Mouse (Mus musculus) testis, adult 2 months (tissue): ENCODE data around the gene March11.

Experiments used
- CTCF ChIP-seq: fragments of 200-500 bp; IDR thresholded peaks from 2 replicates; pipeline ENCODE4 v1.5.1; 2012; ENCODE audit warnings: low read depth, mild to moderate bottlenecking, inconsistent platforms, low read length, moderate library complexity; ENCODE audit not compliant: control insufficient read depth, insufficient read depth, insufficient replicate concordance
- POLR2A ChIP-seq: fragments of 200-500 bp; IDR thresholded peaks from 2 replicates; pipeline ENCODE4 v1.6.1; 2012; ENCODE audit warnings: low read depth, mild to moderate bottlenecking, inconsistent platforms, low read length, moderate library complexity; ENCODE audit not compliant: control insufficient read depth

- no peak for TF ChIP-seq CTCF
- no peak for TF ChIP-seq POLR2A
Observed at GRCm38 (mm10) chr15:26378879-26379278, 70.0 kb downstream of the March11 start.
